In genomic region chr2:174112931-174113330, GRCm38 (mm10) we compare ENCODE assay signal across 10 mouse cellular contexts.
"Had no signal": no experiment of that assay in that cellular context is flagged by ENCODE, and none has a peak within 500 bp of the region (broad histone marks: within the 10 kb centered on the region; RNA-seq: fewer than 3 reads in every experiment).

No protein-coding gene starts in this region.

- H3K4me3 ChIP-seq: liver, embryonic 12.5 days; midbrain, embryonic 12.5 days; stomach, embryonic 15.5 days had no signal

- ATAC-seq: intestine, embryonic 16.5 days; liver, embryonic 12.5 days had no signal

- DNase-seq: left cerebral cortex, postnatal 4 days; lung, embryonic 14.5 days; lung, postnatal 10 days; right cerebral cortex, postnatal 14 days; thymus, adult 2 months; thymus, postnatal 25 days had no signal

- H3K27me3 ChIP-seq: liver, embryonic 12.5 days; midbrain, embryonic 12.5 days; stomach, embryonic 15.5 days had no signal

- H3K27ac ChIP-seq: liver, embryonic 12.5 days; midbrain, embryonic 12.5 days; stomach, embryonic 15.5 days had no signal

- H3K9me3 ChIP-seq: liver, embryonic 12.5 days; midbrain, embryonic 12.5 days; stomach, embryonic 15.5 days had no signal

- H3K9ac ChIP-seq: liver, embryonic 12.5 days; lung, embryonic 14.5 days; midbrain, embryonic 12.5 days; stomach, embryonic 15.5 days had no signal

- H3K4me2 ChIP-seq: liver, embryonic 12.5 days; lung, embryonic 14.5 days; midbrain, embryonic 12.5 days; stomach, embryonic 15.5 days had no signal
